Mouse (Mus musculus): ENCODE measurements around the gene Arid2.

DNA sequence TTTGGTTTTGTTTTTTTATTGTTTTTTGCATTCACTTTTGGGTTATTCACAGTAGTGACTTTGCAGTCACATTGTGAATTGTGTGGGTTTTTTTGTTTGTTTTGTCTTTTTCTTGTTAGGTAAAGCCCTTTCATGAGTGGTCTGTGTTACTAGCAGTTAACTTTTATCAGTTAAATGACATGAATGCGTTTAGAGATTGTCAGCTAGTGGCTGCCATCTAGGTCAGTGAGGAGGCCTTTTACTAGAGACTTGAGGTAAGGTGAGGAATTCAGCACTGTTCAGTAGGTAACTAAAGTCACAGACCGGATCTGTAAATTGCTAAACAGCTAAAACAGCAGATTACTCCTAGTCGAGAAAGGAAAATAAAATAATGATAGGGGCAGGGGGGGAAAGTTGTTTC lies 6.1 kb downstream of the Arid2 start:
- TF ChIP-seq EP300 (optimal IDR thresholded peaks at IDR 0.05) (no peak), CTCF (IDR thresholded peaks at IDR 0.05; ENCODE audit: low read depth) (no peak)

All from stomach, postnatal 0 days (tissue).